Mouse (Mus musculus) skeletal muscle tissue, adult 2 months (tissue): ENCODE measurements around the gene Slc35g1.

Source experiments
- DNase-seq: peaks from one replicate; pipeline ENCODE4 v3.0.0-alpha.2; 2012; ENCODE audit warnings: low read depth, low spot score

Slc35g1 gene

GRCm38 (mm10) chr19:38387835-38388234, 7.9 kb upstream of the Slc35g1 start:
- no peak for DNase-seq

GRCm38 (mm10) chr19:38396633-38396970, 822 bp downstream of the Slc35g1 start:
- no peak for DNase-seq

GRCm38 (mm10) chr19:38397004-38397403, 1.2 kb downstream of the Slc35g1 start:
- DNase-seq: no peak

- DNase-seq: no peak
Measured at GRCm38 (mm10) chr19:38398966-38399365, 3.2 kb downstream of the Slc35g1 start.

GRCm38 (mm10) chr19:38400851-38401250, 5.1 kb downstream of the Slc35g1 start:
- no peak for DNase-seq

GRCm38 (mm10) chr19:38401416-38401815, 5.6 kb downstream of the Slc35g1 start:
- no peak for DNase-seq

GRCm38 (mm10) chr19:38410357-38411056, 14.7 kb downstream of the Slc35g1 start:
- no peak for DNase-seq

- no peak for DNase-seq
Measured at GRCm38 (mm10) chr19:38413861-38414260, 18.1 kb downstream of the Slc35g1 start.

- no peak for DNase-seq
Measured at GRCm38 (mm10) chr19:38418819-38419423, 23.1 kb downstream of the Slc35g1 start.

- no peak for DNase-seq
Measured at GRCm38 (mm10) chr19:38420751-38421295, 25.0 kb downstream of the Slc35g1 start.

GRCm38 (mm10) chr19:38421436-38421835, 25.7 kb downstream of the Slc35g1 start:
- no peak for DNase-seq

- DNase-seq: no peak
Measured at GRCm38 (mm10) chr19:38422926-38423325, 27.1 kb downstream of the Slc35g1 start.

GRCm38 (mm10) chr19:38423884-38424283, 28.1 kb downstream of the Slc35g1 start:
- DNase-seq: peak; percentile 9

- DNase-seq: no peak
Measured at GRCm38 (mm10) chr19:38424581-38424980, 28.8 kb downstream of the Slc35g1 start.

GRCm38 (mm10) chr19:38429269-38429668, 33.5 kb downstream of the Slc35g1 start:
- DNase-seq: no peak

GRCm38 (mm10) chr19:38430475-38430874, 34.7 kb downstream of the Slc35g1 start:
- DNase-seq: peak; percentile 19

GRCm38 (mm10) chr19:38431326-38431725, 35.5 kb downstream of the Slc35g1 start:
- DNase-seq: no peak

GRCm38 (mm10) chr19:38432021-38432420, 36.2 kb downstream of the Slc35g1 start:
- no peak for DNase-seq

- DNase-seq: peak; percentile 66
Measured at GRCm38 (mm10) chr19:38433381-38433780, 37.6 kb downstream of the Slc35g1 start.

GRCm38 (mm10) chr19:38435221-38435620, 39.4 kb downstream of the Slc35g1 start:
- DNase-seq: no peak

- DNase-seq: no peak
Measured at GRCm38 (mm10) chr19:38441860-38442259, 46.1 kb downstream of the Slc35g1 start.

GRCm38 (mm10) chr19:38445758-38446157, 50.0 kb downstream of the Slc35g1 start:
- DNase-seq: no peak
